Mouse (Mus musculus): ENCODE data around the gene Il1rap. TPM values are rescaled to one million over a fixed set of nuclear protein-coding genes. Genes with fewer than 3 reads are reported as not detected.

The Il1rap gene
- polyA plus RNA-seq, 1 experiment from 2014 or later, result 3.7 TPM

GRCm38 (mm10) chr16:26730941-26731340, 149.4 kb downstream of the Il1rap start:
- Histone ChIP-seq H3K9ac (ENCODE audit: low read length) (no peak overlapping the region), H3K4me1 (ENCODE audit: control insufficient read depth, insufficient read depth, low read length) (0 out of 2 replicates have a peak, but pooled peaks cover 2% of the 10 kb centered on the region), H3K4me3 (ENCODE audit: low read depth, low read length) (no peak overlapping the region), H3K4me2 (ENCODE audit: low read length) (no peak overlapping the region), H3K27me3 (replicated peaks; ENCODE audit: control insufficient read depth, insufficient read depth, low read length) (no peaks in the 10 kb centered on the region), H3K27ac (ENCODE audit: low read depth, low read length) (no peak overlapping the region), H3K9me3 (replicated peaks; ENCODE audit: control insufficient read depth, low read length) (no peaks in the 10 kb centered on the region), H3K36me3 (ENCODE audit: control insufficient read depth, insufficient read depth, low read length) (no peaks in the 10 kb centered on the region)
- 90% methylated on average over 1 of the region's 1 CpGs for WGBS
- ATAC-seq (no peak), DNase-seq (ENCODE audit: low spot score) (no peak)

- H3K36me3 ChIP-seq (ENCODE audit: control insufficient read depth, insufficient read depth, low read length), result no peaks in the 10 kb centered on the region
- no peaks in the 10 kb centered on the region for H3K9me3 ChIP-seq (replicated peaks; ENCODE audit: control insufficient read depth, low read length)
- H3K4me1 ChIP-seq (ENCODE audit: control insufficient read depth, insufficient read depth, low read length), result 0 out of 2 replicates have a peak, but pooled peaks cover 2% of the 10 kb centered on the region
- ATAC-seq (no peak), DNase-seq (ENCODE audit: low spot score) (peak; percentile 9)
- 46% methylated on average over 3 of the region's 3 CpGs for whole genome bisulfite sequencing
- no peak overlapping the region for H3K4me3 ChIP-seq (ENCODE audit: low read depth, low read length)
- no peak overlapping the region for H3K9ac ChIP-seq (ENCODE audit: low read length)
- no peak overlapping the region for H3K4me2 ChIP-seq (ENCODE audit: low read length)
- no peaks in the 10 kb centered on the region for H3K27me3 ChIP-seq (replicated peaks; ENCODE audit: control insufficient read depth, insufficient read depth, low read length)
- H3K27ac ChIP-seq (ENCODE audit: low read depth, low read length), result no peak overlapping the region
Observed at GRCm38 (mm10) chr16:26732566-26732965, 151.1 kb downstream of the Il1rap start.

GRCm38 (mm10) chr16:26755381-26756155, 174.1 kb downstream of the Il1rap start:
- ATAC-seq (no peak), DNase-seq (ENCODE audit: low spot score) (no peak)
- no peaks in the 10 kb centered on the region for H3K9me3 ChIP-seq (replicated peaks; ENCODE audit: control insufficient read depth, low read length)
- no peaks in the 10 kb centered on the region for H3K27me3 ChIP-seq (replicated peaks; ENCODE audit: control insufficient read depth, insufficient read depth, low read length)
- H3K4me2 ChIP-seq (ENCODE audit: low read length), result no peak overlapping the region
- WGBS, result 81% methylated on average over 5 of the region's 5 CpGs
- H3K36me3 ChIP-seq (ENCODE audit: control insufficient read depth, insufficient read depth, low read length), result no peaks in the 10 kb centered on the region
- no peak overlapping the region for H3K27ac ChIP-seq (ENCODE audit: low read depth, low read length)
- H3K4me1 ChIP-seq (ENCODE audit: control insufficient read depth, insufficient read depth, low read length), result no peaks in the 10 kb centered on the region
- H3K4me3 ChIP-seq (ENCODE audit: low read depth, low read length), result no peak overlapping the region
- H3K9ac ChIP-seq (ENCODE audit: low read length), result no peak overlapping the region

- WGBS, result 91% methylated on average over 2 of the region's 2 CpGs
Observed at GRCm38 (mm10) chr16:26775976-26776375, 194.5 kb downstream of the Il1rap start.

DNA sequence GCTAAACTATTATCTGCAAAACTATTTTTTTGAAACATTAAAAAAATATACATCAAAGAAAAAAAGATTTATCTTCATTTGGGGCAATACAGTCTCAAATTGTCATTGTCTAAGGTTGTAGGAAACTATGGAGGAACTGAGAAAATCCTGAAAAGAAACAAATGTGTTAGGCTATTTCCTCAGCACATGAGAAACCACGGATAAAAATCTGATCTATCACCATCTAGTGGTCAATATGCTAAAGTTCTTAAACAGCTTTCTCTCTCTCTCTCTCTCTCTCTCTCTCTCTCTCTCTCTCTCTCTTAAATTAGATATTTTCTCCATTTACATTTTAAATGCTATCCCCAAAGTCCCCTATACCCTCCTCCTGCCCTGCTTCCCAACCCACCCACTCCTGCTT, 195.6 kb downstream of the Il1rap start:
- DNase-seq (ENCODE audit: low spot score) (peak; percentile 56), ATAC-seq (no peak)
- Histone ChIP-seq H3K9me3 (replicated peaks; ENCODE audit: control insufficient read depth, low read length) (no peaks in the 10 kb centered on the region), H3K27ac (ENCODE audit: low read depth, low read length) (no peak overlapping the region), H3K4me1 (ENCODE audit: control insufficient read depth, insufficient read depth, low read length) (no peaks in the 10 kb centered on the region), H3K27me3 (replicated peaks; ENCODE audit: control insufficient read depth, insufficient read depth, low read length) (no peaks in the 10 kb centered on the region), H3K4me2 (ENCODE audit: low read length) (no peak overlapping the region), H3K36me3 (ENCODE audit: control insufficient read depth, insufficient read depth, low read length) (no peaks in the 10 kb centered on the region), H3K9ac (ENCODE audit: low read length) (no peak overlapping the region), H3K4me3 (ENCODE audit: low read depth, low read length) (no peak overlapping the region)
- 6% methylated on average over 1 of the region's 1 CpGs for WGBS

More at GRCm38 (mm10) chr16:26775976-26776375, 194.5 kb downstream of the Il1rap start:
- Histone ChIP-seq H3K4me2 (ENCODE audit: low read length) (no peak overlapping the region), H3K9ac (ENCODE audit: low read length) (no peak overlapping the region), H3K27me3 (replicated peaks; ENCODE audit: control insufficient read depth, insufficient read depth, low read length) (no peaks in the 10 kb centered on the region), H3K27ac (ENCODE audit: low read depth, low read length) (no peak overlapping the region), H3K9me3 (replicated peaks; ENCODE audit: control insufficient read depth, low read length) (no peaks in the 10 kb centered on the region), H3K36me3 (ENCODE audit: control insufficient read depth, insufficient read depth, low read length) (no peaks in the 10 kb centered on the region), H3K4me3 (ENCODE audit: low read depth, low read length) (no peak overlapping the region), H3K4me1 (ENCODE audit: control insufficient read depth, insufficient read depth, low read length) (no peaks in the 10 kb centered on the region)
- DNase-seq (ENCODE audit: low spot score) (no peak), ATAC-seq (no peak)

Other genes starting within 250 kb of the Il1rap start
- 4.1 and 5.3 TPM in 2 replicates for gene Cldn1, start 209.9 kb upstream of the Il1rap start, polyA plus RNA-seq (2014; fragmentation: Nextera tagmentation; extraction: Ambion mirVana)
- gene Cldn16, start 118.6 kb upstream of the Il1rap start, polyA plus RNA-seq (2014; fragmentation: Nextera tagmentation; extraction: Ambion mirVana), result not detected in 2 replicates
- gene Tmem207, start 54.9 kb upstream of the Il1rap start, polyA plus RNA-seq (2014; fragmentation: Nextera tagmentation; extraction: Ambion mirVana), result not detected in 2 replicates

Measured in forebrain, embryonic 14.5 days (tissue).